Mouse (Mus musculus) brown adipose tissue, adult 24 weeks (tissue): ENCODE results near the gene Lfng. TPM values are rescaled to one million over a fixed set of nuclear protein-coding genes. Genes with fewer than 3 reads are reported as not detected.

Experiments used
- H3K27ac ChIP-seq: fragments of 200-500 bp; replicated peaks from 2 replicates; pipeline ENCODE4 v1.5.1; 2012; ENCODE audit warnings: low read depth, mild to moderate bottlenecking, low read length
- H3K4me1 ChIP-seq: fragments of 200-500 bp; 2 replicates; pipeline ENCODE4 v1.6.1; 2012; ENCODE audit warnings: low read length, mixed read lengths; ENCODE audit not compliant: control insufficient read depth, insufficient read depth, insufficient read length
- H3K4me3 ChIP-seq: fragments of 200-500 bp; 2 replicates; pipeline ENCODE4 v1.5.1; 2012; ENCODE audit warnings: low read depth, mild to moderate bottlenecking, low read length, moderate library complexity; ENCODE audit not compliant: insufficient read depth
- polyA plus RNA-seq: library from polyadenylated mRNA; stranded (reverse); fragments of >200 nt; gene quantifications from 2 replicates; pipeline ENCODE4 v1.2.4, GENCODE M21; 2012; ENCODE audit not compliant: missing spikeins, insufficient read depth, insufficient read length

The Lfng gene
- polyA plus RNA-seq, 1 experiment: 4.6 TPM

DNA sequence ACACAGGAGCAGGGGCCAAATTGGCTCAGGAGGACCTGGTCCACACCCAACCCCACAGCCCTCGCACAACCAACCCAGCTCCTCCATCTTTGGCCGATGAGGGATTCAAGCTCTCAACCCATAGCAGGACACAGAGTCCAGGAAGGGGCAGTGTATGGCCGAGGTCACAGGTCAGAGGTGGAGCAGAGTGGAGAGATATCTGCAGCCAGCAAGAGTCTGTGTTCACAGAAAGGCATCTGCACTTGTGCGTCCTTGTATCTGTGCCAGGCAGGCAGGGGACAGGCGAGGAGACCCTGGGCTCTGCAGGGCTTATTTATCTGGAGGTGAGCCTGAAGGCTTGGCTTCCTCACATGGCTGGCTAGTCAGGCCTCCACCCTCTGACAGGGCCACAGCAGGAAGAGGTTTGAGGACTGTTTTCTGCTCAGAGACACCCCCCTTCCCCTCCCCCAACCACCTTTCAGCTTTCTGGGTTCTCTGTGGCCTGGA, 31.7 kb upstream of the Lfng start:
- H3K4me1 ChIP-seq: peaks cover 12% of the 10 kb centered on the region
- H3K27ac ChIP-seq: peak overlapping the region; percentile 69
- H3K4me3 ChIP-seq: no peak overlapping the region

DNA sequence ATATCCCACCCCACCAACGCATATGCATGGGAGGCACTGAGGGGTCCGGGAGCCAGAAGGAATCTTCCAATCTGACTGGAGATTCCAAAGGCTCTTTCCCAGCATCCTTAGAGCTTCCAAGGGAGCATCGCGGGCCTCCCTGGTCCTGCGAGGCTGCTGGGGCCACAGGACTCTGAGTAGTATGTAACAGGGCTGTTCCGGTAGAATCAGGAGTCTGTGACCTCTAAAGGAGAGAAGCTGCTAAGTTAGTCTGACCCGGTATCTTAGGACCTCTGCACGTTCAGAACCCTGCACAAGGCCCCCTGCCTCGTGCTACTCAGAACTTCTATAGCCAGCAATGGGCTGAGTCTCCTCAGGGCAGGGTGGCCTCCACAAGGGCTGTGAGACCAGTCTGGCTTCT, 27.9 kb upstream of the Lfng start:
- Histone ChIP-seq H3K27ac (no peak overlapping the region), H3K4me1 (peaks cover 3% of the 10 kb centered on the region), H3K4me3 (no peak overlapping the region)

DNA sequence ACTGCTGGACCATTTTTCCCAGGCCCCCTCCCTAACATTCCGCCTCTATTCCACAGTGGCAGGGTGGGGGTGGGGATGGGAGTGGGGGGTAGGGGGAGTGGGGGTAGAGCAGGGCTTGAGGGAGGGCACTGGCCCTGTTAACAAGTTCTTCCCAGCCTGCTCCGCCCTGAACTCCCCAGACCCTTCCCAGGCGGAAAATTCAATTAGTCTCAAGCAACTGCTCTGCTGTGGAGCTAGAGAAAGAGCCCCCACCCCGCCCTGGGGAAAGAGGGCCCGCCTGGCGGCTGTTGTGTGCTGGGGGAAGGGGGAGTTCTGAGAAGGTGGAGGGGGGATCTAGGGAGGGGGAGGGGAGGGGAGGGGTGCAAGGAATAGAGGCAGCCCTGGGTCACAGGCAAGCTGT, 27.3 kb upstream of the Lfng start:
- Histone ChIP-seq H3K4me3 (no peak overlapping the region), H3K4me1 (no peaks in the 10 kb centered on the region; the same call in none of the 2 replicates), H3K27ac (no peak overlapping the region)

DNA sequence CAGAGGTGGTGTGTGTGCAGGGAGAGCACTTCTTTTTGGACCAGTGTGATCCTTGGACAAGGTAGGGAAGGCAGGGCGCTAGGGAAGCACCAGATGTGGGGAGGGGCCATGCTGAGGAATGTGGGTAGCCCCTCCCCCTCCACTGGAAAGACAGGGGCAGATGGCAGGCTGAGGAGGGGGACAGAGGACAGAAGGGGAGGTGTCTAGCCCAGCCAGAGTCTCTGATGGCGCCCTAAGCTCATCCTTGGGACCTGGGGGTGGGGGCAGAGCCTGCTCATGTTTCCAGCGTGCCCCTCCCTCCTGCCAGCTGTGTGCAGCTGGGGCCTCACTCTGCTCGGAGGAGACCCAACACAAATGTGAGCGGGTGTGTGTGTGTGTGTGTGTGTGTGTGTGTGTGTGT, 25.6 kb upstream of the Lfng start:
- no peaks in the 10 kb centered on the region; the same call in 1 of the 2 replicates for H3K4me1 ChIP-seq
- no peak overlapping the region for H3K4me3 ChIP-seq
- no peak overlapping the region for H3K27ac ChIP-seq

DNA sequence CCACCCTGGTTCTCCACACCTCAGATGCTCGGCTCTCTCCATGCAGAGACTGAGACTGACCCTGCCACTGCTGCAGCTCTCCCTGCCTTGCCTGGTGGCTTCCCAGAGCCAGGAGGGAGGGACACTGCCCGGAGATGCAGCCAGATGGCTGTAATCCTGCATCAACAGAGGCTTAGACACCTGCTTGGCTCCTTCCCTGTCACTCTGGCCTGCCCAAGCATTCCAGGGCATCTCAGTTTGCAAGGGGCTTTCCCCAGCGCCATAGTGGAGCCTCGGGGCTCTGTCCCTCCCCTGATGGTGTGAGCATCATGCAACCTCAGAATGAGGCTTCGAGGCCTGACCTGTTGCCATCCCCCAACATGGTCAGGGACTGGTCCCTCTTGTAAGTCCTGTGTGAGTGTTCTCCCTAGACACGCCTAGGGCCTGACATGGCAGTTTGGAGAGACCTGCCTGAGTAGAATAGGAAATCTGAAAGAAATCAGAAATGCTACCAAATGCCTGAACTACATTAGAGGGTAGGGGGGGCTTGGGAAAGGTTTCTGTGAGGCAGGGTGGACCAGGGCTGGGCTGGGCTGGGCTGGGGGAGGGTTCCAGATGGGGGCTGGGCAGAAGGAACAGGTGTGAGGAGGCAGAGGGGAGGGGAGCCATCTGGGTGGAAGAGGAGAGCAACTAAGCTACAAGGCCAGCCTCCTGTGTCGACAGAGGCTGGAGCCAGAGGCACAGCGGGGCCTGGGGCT, 24.0 kb upstream of the Lfng start:
- H3K4me3 ChIP-seq: no peak overlapping the region
- H3K4me1 ChIP-seq: no peaks in the 10 kb centered on the region; the same call in 1 of the 2 replicates
- no peak overlapping the region for H3K27ac ChIP-seq

DNA sequence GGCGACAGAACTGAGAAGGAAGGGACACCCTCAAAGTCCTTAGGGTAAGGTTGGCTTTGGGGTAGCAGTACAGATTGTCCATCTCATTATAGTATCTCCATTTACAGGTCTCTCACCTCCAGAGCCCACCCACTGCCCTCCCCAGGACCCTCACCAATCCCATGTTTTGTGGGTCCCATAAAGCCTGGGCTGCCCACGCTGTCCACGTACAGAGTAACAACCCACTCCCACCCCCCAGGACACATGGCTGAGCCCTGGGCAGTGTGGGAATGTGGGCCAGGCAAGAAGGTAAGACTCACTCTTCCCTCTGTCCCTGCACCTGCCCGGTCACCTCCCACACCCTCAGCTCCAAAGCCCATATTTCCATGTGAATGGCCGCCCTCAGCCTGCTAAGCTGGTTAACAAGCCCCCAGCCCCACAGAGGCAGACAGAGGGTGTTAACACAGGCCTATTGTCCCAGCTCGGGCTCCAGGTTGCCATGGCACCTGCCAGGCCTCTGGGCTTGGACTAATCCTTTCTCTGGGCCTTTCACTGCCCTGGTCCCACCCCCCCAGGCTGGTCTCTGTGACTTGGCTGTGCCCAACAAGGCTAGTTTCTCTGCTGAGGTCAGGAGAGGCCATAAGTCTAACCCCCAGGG, 23.3 kb upstream of the Lfng start:
- no peaks in the 10 kb centered on the region; the same call in 1 of the 2 replicates for H3K4me1 ChIP-seq
- H3K27ac ChIP-seq: no peak overlapping the region

DNA sequence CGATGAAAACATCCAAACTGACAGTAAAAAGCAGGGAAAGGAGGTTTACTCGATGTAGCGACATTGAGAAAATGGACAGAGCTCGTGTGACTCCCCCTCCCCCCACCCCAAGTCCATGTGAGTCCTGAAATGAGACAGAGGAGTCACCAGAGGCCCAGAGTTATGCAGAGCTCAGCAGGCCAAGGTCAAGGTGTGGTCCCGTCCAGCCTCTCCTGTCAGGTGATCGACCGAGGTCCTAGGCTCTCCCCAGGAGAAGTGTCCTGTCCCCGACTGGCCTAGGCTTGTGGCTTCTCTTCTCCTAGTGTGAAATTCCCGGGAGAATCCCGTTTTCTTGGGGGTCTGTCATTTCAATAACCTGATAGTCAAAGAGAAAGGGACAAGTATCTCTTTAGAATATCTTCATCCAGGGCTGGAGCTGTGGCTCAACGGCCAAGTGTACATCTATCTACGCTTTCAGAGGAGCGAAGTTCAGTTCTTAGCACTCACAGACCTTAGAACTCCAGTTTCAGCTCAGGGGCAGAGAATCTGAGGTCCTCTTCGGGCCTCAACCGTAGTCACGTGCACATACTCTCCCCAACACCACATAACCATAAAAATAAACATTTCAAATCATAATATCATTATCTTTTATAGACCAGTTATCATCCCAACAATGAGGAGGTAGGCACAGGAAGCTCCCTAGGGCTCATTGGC, 17.9 kb upstream of the Lfng start:
- Histone ChIP-seq H3K4me3 (no peak overlapping the region), H3K27ac (no peak overlapping the region), H3K4me1 (no peaks in the 10 kb centered on the region)

More for the DNA sequence above, 23.3 kb upstream of the Lfng start:
- no peak overlapping the region for H3K4me3 ChIP-seq

DNA sequence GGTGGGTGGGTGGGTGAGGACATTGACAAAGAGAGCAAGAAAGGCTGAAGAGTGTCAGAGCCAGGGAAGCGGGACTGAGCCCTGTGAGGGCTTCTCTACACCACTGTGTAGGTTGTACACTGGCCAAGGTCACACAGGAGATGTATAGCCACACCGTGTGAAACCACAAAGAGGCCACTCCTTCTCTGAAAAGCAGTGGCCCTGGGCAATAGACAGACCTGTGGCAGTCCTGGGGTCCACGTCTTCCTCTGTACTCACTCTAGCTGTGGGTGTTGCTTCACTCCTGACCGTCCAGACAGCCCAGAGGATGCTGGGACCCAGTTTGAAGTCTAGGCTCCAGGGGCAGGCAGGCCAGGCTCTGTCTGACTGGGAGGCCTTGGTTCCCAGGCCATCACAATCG, 12.3 kb upstream of the Lfng start:
- H3K4me1 ChIP-seq: no peaks in the 10 kb centered on the region; the same call in 1 of the 2 replicates
- H3K27ac ChIP-seq: no peak overlapping the region

DNA sequence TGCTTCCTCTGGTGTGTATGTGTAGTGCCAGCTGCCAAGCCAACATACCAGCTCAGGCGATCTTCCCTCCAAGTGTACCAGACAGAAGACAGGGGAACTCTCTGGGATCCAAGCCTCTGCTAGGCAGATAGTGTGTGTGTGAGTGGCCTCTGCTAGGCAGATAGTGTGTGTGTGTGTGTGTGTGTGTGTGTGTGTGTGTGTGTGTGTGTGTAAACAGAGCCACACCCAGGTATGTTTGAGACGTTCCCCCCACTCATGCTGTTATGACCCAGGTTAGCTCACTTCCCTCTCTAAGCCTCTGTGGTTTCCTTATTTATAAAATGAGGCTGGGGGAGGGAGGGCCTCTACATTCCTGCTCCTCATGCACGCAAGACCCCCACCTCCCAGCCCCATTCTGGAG, 10.7 kb upstream of the Lfng start:
- no peaks in the 10 kb centered on the region; the same call in 1 of the 2 replicates for H3K4me1 ChIP-seq
- H3K4me3 ChIP-seq: no peak overlapping the region
- H3K27ac ChIP-seq: peak overlapping the region; percentile 58

More for the DNA sequence above, 12.3 kb upstream of the Lfng start:
- H3K4me3 ChIP-seq: no peak overlapping the region

DNA sequence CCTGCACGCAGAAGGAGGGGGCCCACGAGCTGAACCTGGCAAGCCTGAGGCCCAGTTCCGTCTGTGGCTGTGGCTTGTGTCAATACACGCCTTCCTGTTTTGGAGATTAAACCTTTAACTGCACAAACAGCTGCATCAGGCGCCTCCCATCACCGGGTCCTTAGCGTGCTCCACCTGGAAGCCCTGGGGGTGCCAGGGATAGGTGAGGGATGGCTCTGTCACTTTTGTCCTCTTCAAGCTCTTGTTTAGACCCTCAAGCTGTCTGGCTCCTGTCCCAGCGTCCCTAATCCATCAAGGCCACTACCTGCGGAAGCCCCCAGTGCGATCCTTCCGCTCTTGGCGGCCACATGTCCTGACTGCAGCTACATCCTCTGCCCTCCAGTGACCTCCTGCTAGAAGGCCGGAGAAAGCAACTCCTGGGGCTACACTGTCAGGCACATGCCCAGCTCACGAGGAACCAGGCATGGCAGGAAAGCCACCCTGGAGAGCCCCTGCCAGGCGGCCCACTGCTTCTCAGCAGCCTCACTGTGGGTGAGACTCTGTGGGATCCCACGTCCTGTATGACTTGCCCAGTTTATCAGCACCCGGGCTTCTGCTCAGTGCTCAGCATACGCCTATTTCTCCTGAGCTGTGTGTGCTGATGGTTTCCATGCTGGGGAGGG, 10.1 kb upstream of the Lfng start:
- peak overlapping the region; percentile 58 for H3K27ac ChIP-seq
- no peak overlapping the region for H3K4me3 ChIP-seq
- no peaks in the 10 kb centered on the region; the same call in 1 of the 2 replicates for H3K4me1 ChIP-seq

DNA sequence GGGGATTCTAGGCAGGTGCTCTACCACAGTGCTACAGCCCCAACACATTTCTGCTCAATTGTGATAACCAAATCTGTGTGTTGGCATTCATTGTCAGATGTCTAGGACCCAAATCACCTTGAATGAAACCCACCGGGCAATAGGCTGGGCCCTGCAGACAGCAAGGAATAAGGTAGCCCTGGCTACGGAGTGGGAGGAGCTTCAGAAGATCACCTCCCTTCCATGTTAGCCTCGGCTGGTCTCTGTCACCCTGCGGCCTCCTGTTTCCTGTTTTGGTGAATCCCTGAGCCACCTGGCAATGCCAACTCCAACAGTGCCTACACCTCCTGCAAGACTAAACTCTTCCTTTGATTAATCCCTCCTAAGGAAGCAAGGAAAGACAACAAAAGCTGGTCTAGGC, 9.3 kb upstream of the Lfng start:
- no peaks in the 10 kb centered on the region; the same call in 1 of the 2 replicates for H3K4me1 ChIP-seq
- H3K4me3 ChIP-seq: no peak overlapping the region
- H3K27ac ChIP-seq: no peak overlapping the region

DNA sequence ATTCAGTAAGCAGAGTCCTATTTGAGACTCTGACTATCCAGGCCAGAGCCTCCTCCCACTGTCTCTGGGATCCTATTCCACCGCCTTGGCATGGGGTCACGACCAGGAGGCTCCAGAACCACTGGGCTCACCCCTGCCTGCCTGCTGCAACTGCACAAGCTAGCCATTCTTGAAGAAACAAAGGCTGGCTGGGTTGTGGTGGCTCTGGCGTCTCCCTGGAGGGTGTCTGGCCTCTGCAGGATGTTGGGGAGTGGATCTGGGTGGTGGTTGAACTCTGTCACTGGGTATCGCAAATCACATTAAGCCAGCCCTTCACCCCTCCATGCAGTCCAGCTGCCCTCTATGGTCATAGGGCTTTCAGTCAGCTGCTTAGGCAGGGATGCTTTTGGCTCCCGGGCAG, 7.2 kb upstream of the Lfng start:
- Histone ChIP-seq H3K4me3 (no peak overlapping the region), H3K4me1 (no peaks in the 10 kb centered on the region; the same call in 1 of the 2 replicates), H3K27ac (no peak overlapping the region)

DNA sequence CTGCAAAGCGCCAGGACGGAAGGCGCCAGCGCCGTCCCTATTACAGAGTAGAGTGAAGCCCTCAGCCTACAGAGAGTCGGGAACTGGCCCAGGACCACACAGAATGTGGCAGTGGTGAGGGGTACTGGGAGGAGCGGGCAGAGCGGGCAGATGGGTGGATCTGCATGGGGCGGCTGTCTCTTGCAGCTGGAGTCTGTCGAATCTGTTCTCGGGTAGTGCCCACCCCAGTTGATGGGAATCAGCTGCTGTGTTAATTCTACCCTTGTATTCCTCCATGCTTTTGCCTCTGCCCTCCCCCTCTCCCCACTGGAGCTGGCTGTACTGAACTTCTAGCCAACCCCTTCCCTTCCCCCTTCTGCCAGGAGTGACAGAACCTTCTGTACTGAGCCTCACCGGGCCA, 5.4 kb upstream of the Lfng start:
- Histone ChIP-seq H3K4me1 (peaks cover 6% of the 10 kb centered on the region; the same call in 1 of the 2 replicates), H3K4me3 (no peak overlapping the region), H3K27ac (no peak overlapping the region)

DNA sequence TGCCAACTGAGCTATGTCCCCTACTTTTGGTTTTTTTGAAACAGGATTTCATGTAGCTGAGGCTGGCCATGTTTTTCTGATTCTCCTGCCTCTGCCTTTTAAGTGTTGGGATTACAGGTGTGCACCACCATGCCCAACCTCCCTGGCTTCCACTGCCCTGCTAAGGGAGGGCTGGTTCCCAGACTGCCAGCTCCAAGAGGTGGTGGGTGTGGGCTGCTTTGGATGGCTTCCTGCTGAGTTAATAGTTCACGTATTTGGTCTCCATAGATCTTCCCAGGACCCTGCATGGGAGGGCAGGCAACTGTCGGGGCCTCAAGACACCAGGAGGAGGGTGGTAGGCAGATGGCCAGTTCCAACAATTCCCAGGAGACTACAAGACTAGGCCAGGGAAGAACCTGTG, 4.6 kb upstream of the Lfng start:
- Histone ChIP-seq H3K4me1 (peaks cover 8% of the 10 kb centered on the region; the same call in 1 of the 2 replicates), H3K4me3 (no peak overlapping the region), H3K27ac (no peak overlapping the region)

DNA sequence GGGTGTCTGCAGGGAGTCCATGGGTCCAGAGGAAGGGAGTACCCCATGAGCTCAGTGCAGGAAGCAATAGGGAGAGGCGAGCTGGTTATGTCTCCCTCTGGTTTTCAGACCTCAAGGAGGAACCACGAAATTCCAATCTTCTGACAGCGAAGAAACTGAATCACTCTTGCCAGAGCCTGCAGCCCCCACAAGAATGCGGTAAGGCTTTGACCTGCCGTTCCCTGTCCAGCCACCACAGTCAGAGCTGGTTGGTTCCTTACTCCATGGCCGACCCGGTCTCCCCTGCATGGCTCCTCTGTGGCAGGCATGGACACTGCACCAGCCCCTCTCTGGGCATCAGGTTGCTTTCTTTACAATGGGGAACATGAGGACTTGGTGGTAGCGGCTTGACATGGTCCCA, 2.7 kb upstream of the Lfng start:
- H3K4me3 ChIP-seq: no peak overlapping the region
- H3K4me1 ChIP-seq: peaks cover 8% of the 10 kb centered on the region; the same call in 1 of the 2 replicates
- H3K27ac ChIP-seq: no peak overlapping the region
